Mouse (Mus musculus) brain, embryonic 14.5 days (tissue): ENCODE data around the gene Polr3f. TPM values are rescaled to one million over a fixed set of nuclear protein-coding genes. Genes with fewer than 3 reads are reported as not detected.

Source experiments
- DNase-seq: peaks from one replicate; pipeline ENCODE4 v3.0.0-alpha.2; 2011; ENCODE audit warnings: low read depth
- CTCF ChIP-seq: fragments of 200-500 bp; IDR thresholded peaks from 2 replicates; pipeline ENCODE4 v1.5.1; 2012; ENCODE audit warnings: inconsistent platforms, mild to moderate bottlenecking, moderate library complexity, borderline replicate concordance; ENCODE audit not compliant: insufficient read depth, insufficient read length; ENCODE audit errors: extremely low read depth
- POLR2A ChIP-seq: fragments of 200-500 bp; IDR thresholded peaks from 2 replicates; pipeline ENCODE4 v1.6.1; 2012; ENCODE audit warnings: mild to moderate bottlenecking, inconsistent platforms, borderline replicate concordance; ENCODE audit not compliant: poor library complexity, insufficient read depth, insufficient read length, severe bottlenecking; ENCODE audit errors: extremely low read depth
- polyA plus RNA-seq: library from polyadenylated mRNA; depleted of rRNA; stranded (reverse); fragments of >200 nt; gene quantifications from 2 replicates; pipeline ENCODE4 v1.2.3, GENCODE M21; 2012; rRNA removed

Polr3f gene
- polyA plus RNA-seq, 1 experiment = 23.9 TPM

DNA sequence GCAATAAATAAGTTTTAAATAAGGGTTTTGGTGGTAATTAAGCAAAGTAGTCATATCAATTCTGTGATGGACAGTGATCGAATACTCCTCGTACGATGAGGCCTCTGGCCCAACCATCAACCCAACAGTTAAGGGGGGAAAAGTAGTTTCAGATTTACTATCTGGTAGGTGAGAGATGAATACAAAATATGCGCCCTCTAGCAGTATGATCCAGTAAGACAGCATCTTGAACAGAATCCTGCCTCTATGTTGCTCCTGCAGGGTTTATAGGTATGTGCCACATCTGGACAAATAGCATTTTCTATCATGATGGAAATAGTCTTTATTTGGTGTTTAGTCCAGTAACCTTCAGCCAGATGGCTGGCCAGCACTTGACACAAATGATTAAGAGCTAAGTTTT is 13.7 kb downstream of the Polr3f start:
- TF ChIP-seq POLR2A (no peak), CTCF (no peak; the same call in 1 of the 2 replicates)
- peak; percentile 3 for DNase-seq

DNA sequence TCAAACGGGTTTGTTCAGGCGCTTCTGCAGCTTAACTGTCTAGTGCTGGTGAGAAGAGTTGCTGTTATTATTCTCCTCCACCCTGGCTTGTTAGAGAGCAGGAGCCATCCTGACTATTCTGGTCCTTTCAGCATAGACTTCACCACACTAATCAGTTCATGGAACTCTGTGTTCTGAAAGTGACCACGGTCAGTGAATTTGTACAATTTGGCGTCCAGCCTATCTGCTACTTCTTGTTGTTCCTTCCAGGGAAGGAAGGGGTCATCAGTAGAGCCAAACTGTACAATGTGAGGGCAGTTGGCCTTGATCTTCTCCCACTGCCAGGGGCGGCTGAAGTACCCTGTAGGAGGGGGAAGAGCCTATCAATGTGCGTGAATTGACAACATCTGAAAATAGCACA is 16.2 kb downstream of the Polr3f start:
- TF ChIP-seq POLR2A = no peak
- TF ChIP-seq CTCF = no peak
- no peak for DNase-seq

GRCm38 (mm10) chr2:144544630-144545029 is 17.1 kb downstream of the Polr3f start:
- no peak for DNase-seq
- TF ChIP-seq POLR2A = no peak
- no peak for TF ChIP-seq CTCF

- no peak for TF ChIP-seq POLR2A
- TF ChIP-seq CTCF = no peak
- no peak for DNase-seq
These were observed 17.5 kb downstream of the Polr3f start for GRCm38 (mm10) chr2:144545061-144545460.

- TF ChIP-seq POLR2A = no peak
- no peak for TF ChIP-seq CTCF
- DNase-seq = no peak
These were observed 18.0 kb downstream of the Polr3f start for GRCm38 (mm10) chr2:144545481-144545880.

GRCm38 (mm10) chr2:144547559-144547958 is 20.0 kb downstream of the Polr3f start:
- no peak for TF ChIP-seq CTCF
- TF ChIP-seq POLR2A = no peak
- no peak for DNase-seq

GRCm38 (mm10) chr2:144550529-144550928 is 23.0 kb downstream of the Polr3f start, which contains the start of gene Rbbp9:
TSS of gene Rbbp9 (minus strand) at chr2:144550869.
- DNase-seq = peak; percentile 95
- TF ChIP-seq POLR2A (peak; percentile 67; the same call in 1 of the 2 replicates), CTCF (no peak)

GRCm38 (mm10) chr2:144553905-144554304 is 26.4 kb downstream of the Polr3f start:
- DNase-seq = no peak
- TF ChIP-seq POLR2A (no peak), CTCF (no peak)

DNA sequence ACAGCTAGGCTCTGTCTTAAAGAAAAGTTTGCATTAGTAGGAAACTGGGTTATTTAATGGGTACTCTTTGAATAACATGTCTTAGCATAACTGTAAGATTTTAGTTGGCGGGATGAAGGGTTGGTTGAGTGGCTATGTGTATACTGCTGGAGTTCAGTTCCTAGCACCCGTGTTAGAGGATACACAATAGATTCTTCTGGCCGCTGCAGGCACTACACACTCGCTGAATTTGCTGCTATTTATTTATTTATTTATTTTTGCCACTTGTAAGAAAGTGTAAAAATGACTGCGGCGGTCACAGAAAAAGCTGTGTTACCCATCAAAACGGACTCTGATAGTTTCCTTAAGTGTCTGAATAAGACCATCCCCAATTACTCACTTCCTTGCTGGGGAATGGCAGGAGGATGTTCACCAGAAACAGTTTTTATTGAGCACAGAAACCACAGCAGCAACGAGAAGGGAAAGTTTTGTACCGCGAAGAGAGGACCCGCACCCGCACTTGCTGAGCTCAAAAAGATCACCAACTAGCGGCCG is 27.8 kb downstream of the Polr3f start:
- no peak for TF ChIP-seq POLR2A
- TF ChIP-seq CTCF = no peak
- no peak for DNase-seq

DNA sequence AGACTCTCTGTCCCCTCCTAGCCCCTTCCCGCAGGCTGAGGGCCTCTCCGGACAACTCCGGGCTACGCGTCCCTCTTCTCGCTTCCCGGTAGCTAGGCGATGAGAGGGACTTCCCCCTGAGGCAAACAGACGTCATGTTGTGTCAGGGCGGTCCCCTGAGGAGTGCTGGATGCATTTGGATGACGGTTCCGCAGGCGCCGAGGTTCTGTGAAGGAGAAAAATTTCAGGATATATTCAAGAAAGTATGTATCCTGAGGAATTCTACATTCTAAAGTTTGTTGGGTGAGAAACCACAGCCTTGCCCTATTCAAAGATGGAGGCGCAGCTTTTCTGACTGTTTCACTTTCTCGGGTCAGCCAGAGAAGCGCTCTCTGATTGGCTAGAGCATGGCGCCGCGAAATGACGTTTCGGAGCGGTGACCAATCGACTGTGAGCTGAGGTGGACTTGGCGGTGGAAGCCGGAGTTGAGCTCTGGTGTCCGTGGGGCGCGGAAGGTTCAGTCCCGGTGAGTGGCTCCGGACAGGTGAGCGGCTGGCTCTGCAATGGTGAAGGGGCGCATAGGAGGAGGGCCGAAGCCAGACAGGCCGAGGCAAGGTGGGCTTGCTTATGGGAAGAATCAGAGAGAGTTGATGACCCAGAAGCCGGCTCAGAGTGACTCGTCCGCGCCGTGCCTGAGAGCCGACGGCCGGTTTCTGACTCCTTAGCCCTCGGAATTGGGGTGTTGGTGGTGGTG is 28.5 kb downstream of the Polr3f start, which contains the start of gene Sec23b:
Sec23b (plus strand) TSS at position 410 of the 733 bp plus-strand sequence.
- TF ChIP-seq CTCF (peak; percentile 0; the same call in 1 of the 2 replicates), POLR2A (peak; percentile 47; the same call in 1 of the 2 replicates)
- DNase-seq = peak; percentile 99

- DNase-seq = no peak
- TF ChIP-seq CTCF (peak; percentile 39; the same call in 1 of the 2 replicates), POLR2A (no peak)
These were observed 61.2 kb downstream of the Polr3f start for GRCm38 (mm10) chr2:144588723-144589122.

Other genes with a start within 250 kb of the Polr3f start
- 0.34 TPM in 2 replicates for gene Ovol2, start 195.6 kb upstream of the Polr3f start, polyA plus RNA-seq
- gene Kat14, start 158.7 kb upstream of the Polr3f start, polyA plus RNA-seq = 29.5 and 31.6 TPM in 2 replicates
- not detected in 2 replicates for gene Pet117, start 158.7 kb upstream of the Polr3f start, polyA plus RNA-seq
- 8.9 and 15.4 TPM in 2 replicates for gene Dzank1, start 304 bp upstream of the Polr3f start, polyA plus RNA-seq
- 32.2 and 32.9 TPM in 2 replicates for gene Rbbp9, start 23.2 kb downstream of the Polr3f start, polyA plus RNA-seq
- 63.3 and 64.5 TPM in 2 replicates for gene Sec23b, start 28.5 kb downstream of the Polr3f start, polyA plus RNA-seq
- 35.9 and 37.9 TPM in 2 replicates for gene Smim26, start 66.3 kb downstream of the Polr3f start, polyA plus RNA-seq
- gene Dtd1, start 72.2 kb downstream of the Polr3f start, polyA plus RNA-seq = 39.0 and 49.0 TPM in 2 replicates